Mouse (Mus musculus): Measurements from ENCODE around the gene Wasf1.

Gene Wasf1

DNA sequence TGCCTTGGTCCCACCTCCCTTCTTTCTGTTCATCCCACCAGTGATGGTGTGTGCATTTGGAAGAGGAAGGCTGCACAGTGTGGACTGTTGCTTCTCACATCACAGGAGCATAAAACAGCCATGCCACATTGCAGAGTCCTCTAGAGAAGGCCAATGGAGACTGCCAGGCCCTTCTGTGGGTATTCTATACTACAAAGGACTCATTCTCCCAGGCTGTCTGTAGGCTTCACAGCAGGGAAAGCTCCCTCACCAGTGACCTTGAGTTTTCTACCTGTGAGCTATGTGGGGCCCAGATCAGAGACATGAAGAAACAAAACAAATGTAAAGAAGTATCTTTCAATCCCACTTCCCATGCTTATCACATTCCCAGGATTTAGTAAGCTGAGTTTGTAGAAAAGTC, 100.5 kb downstream of the Wasf1 start:
- DNase-seq (ENCODE audit: low spot score): no peak

DNA sequence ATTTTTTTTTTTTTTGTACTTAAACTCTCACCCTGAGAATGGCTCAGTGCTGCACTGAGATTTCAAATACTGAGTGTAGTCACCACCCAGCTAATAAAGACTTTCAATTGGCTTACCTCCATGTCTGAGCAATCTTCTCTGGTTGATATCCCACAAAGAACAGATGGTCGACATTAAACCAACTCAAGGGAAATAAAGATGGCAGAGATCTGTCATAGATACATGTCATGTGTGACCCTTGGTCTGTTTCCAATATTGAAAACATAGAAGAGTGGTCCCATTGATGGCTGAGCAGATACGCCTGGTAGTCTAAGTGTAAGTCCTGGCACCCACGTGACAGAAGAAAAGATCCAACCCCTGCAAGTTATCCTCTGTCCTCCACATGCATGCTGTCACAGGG, 101.3 kb downstream of the Wasf1 start:
- DNase-seq (ENCODE audit: low spot score): no peak

DNA sequence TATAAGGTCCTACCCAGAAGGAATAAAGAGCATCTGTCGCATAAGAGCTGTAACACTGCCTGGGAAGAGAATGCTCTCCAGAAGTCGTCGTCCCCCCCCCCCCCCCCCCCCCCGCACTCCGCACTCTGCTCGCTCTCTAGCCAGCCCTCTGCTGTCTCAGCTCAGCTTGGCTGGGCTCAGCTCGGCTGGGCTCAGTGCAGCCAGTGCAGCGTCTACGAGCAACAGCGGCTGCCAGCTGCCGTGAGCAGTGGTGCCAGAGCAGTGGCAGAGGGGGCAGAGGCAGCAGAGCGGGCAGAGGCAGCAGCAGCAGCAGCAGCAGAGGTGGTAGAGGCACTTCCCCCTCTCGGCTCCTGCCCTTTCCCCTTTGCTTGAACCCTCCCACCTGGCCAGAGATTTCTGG, 102.1 kb downstream of the Wasf1 start:
- no peak for DNase-seq (ENCODE audit: low spot score)
